8 mouse cellular contexts compared by ENCODE assay signal in the genomic region with DNA sequence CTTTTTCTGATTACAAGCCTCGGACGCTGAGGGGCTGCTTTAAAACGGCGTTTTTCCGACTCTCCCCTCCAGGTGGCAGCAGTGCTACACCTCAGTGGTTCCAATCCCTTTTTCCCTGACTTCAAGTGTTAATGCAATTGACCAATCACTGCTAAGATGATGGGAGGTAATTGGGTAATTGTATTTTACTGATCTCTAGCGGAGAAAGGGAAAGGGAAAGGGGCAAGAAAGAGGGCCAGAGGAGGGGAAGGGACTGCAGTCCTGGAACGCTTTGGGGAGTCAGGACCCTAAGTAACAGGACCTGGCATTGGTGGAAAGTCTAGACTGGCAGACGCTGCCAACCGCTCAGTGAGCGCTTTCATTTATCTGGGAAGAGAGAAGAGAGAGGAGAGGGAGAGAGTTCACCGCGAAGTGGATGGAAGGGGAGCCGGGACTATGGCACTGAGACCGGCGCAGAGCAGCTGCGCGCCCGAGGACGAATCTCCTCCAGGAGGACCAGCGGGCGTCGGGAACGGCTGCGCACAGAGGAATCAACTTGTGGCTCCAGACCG.
DNase-seq lines count a peak whose midpoint lies in the region; ATAC-seq and TF ChIP-seq lines count a peak whose summit lies in the region.

No protein-coding gene starts in this region.

- no peaks in the 10 kb centered on the region for H3K9me3 ChIP-seq in embryonic facial prominence, embryonic 14.5 days (ENCODE audit: control insufficient read depth, low read length)
- H3K9me3 ChIP-seq in heart, embryonic 10.5 days: no peaks in the 10 kb centered on the region
- H3K9me3 ChIP-seq in kidney, embryonic 14.5 days (ENCODE audit: control insufficient read depth, low read length): no peaks in the 10 kb centered on the region
- H3K9me3 ChIP-seq in limb, embryonic 14.5 days (ENCODE audit: control insufficient read depth, low read length): no peaks in the 10 kb centered on the region
- H3K9me3 ChIP-seq in midbrain, embryonic 16.5 days (replicated peaks; ENCODE audit: control insufficient read depth, low read length, poor library complexity, severe bottlenecking): no peaks in the 10 kb centered on the region

- no peak overlapping the region for H3K27ac ChIP-seq in thymus, adult 2 months (ENCODE audit: control insufficient read depth, insufficient read depth, low read length)
- peak overlapping the region; percentile 83 for H3K27ac ChIP-seq in embryonic facial prominence, embryonic 14.5 days (replicated peaks; ENCODE audit: low read depth, low read length)
- H3K27ac ChIP-seq in heart, embryonic 10.5 days: no peak overlapping the region
- peak overlapping the region; percentile 5; the same call in 1 of the 2 replicates for H3K27ac ChIP-seq in kidney, embryonic 14.5 days (ENCODE audit: low read depth, low read length)
- peak overlapping the region; percentile 71; the same call in 1 of the 2 replicates for H3K27ac ChIP-seq in limb, embryonic 14.5 days (replicated peaks; ENCODE audit: low read depth, low read length)
- peak overlapping the region; percentile 88 for H3K27ac ChIP-seq in midbrain, embryonic 16.5 days (ENCODE audit: low read length)

- no peak overlapping the region for H3K4me3 ChIP-seq in thymus, adult 2 months (ENCODE audit: control insufficient read depth, insufficient read depth, low read length)
- H3K4me3 ChIP-seq in embryonic facial prominence, embryonic 14.5 days (ENCODE audit: low read depth, low read length): peak overlapping the region; percentile 50
- H3K4me3 ChIP-seq in heart, embryonic 10.5 days: peak overlapping the region; percentile 64
- peak overlapping the region; percentile 42 for H3K4me3 ChIP-seq in kidney, embryonic 14.5 days (ENCODE audit: low read length)
- peak overlapping the region; percentile 49 for H3K4me3 ChIP-seq in limb, embryonic 14.5 days (replicated peaks; ENCODE audit: low read length)
- H3K4me3 ChIP-seq in midbrain, embryonic 16.5 days (ENCODE audit: low read depth, low read length): peak overlapping the region; percentile 66

- no peaks in the 10 kb centered on the region for H3K36me3 ChIP-seq in thymus, adult 2 months (ENCODE audit: control insufficient read depth, insufficient read depth, low read length)
- no peaks in the 10 kb centered on the region for H3K36me3 ChIP-seq in embryonic facial prominence, embryonic 14.5 days (ENCODE audit: control insufficient read depth, insufficient read depth, low read length)
- H3K36me3 ChIP-seq in heart, embryonic 10.5 days: no peaks in the 10 kb centered on the region
- H3K36me3 ChIP-seq in kidney, embryonic 14.5 days (ENCODE audit: control insufficient read depth, insufficient read depth, low read length): no peaks in the 10 kb centered on the region
- H3K36me3 ChIP-seq in limb, embryonic 14.5 days (ENCODE audit: control insufficient read depth, insufficient read depth, low read length): no peaks in the 10 kb centered on the region
- H3K36me3 ChIP-seq in midbrain, embryonic 16.5 days (ENCODE audit: control insufficient read depth, insufficient read depth, low read length): no peaks in the 10 kb centered on the region

- H3K9ac ChIP-seq in embryonic facial prominence, embryonic 14.5 days (ENCODE audit: low read depth, low read length): peak overlapping the region; percentile 58
- peak overlapping the region; percentile 45; the same call in 1 of the 2 replicates for H3K9ac ChIP-seq in kidney, embryonic 14.5 days (ENCODE audit: low read depth, low read length)
- peak overlapping the region; percentile 57 for H3K9ac ChIP-seq in limb, embryonic 14.5 days (ENCODE audit: low read depth, low read length, severe bottlenecking)
- H3K9ac ChIP-seq in midbrain, embryonic 16.5 days (ENCODE audit: low read depth, low read length): peak overlapping the region; percentile 77

- TF ChIP-seq CTCF in thymus, adult 2 months (IDR thresholded peaks at IDR 0.05; ENCODE audit: borderline replicate concordance, control insufficient read depth, extremely low read depth, insufficient read depth, low read length, poor library complexity): no peak

- H3K4me1 ChIP-seq in thymus, adult 2 months (replicated peaks; ENCODE audit: control insufficient read depth, insufficient read depth, low read length): no peaks in the 10 kb centered on the region
- H3K4me1 ChIP-seq in embryonic facial prominence, embryonic 14.5 days (ENCODE audit: control insufficient read depth, insufficient read depth, low read length): peaks cover 2% of the 10 kb centered on the region; the same call in 1 of the 2 replicates
- no peaks in the 10 kb centered on the region for H3K4me1 ChIP-seq in heart, embryonic 10.5 days
- no peaks in the 10 kb centered on the region for H3K4me1 ChIP-seq in kidney, embryonic 14.5 days (ENCODE audit: control insufficient read depth, insufficient read depth, low read length)
- no peaks in the 10 kb centered on the region for H3K4me1 ChIP-seq in limb, embryonic 14.5 days (ENCODE audit: control insufficient read depth, insufficient read depth, low read length)
- peaks cover 8% of the 10 kb centered on the region for H3K4me1 ChIP-seq in midbrain, embryonic 16.5 days (ENCODE audit: control insufficient read depth, insufficient read depth, low read length)

- peak; percentile 92 for ATAC-seq in embryonic facial prominence, embryonic 14.5 days (ENCODE audit: low read depth)
- ATAC-seq in kidney, embryonic 14.5 days (ENCODE audit: low FRiP score, low TSS enrichment): peak; percentile 92
- ATAC-seq in limb, embryonic 14.5 days (ENCODE audit: low FRiP score, low read depth): peak; percentile 84
- ATAC-seq in midbrain, embryonic 16.5 days: peak; percentile 92

- 3% methylated on average over 25 of the region's 25 CpGs for WGBS in thymus, adult 2 months
- WGBS in embryonic facial prominence, embryonic 14.5 days: 1% methylated on average over 15 of the region's 25 CpGs
- WGBS in heart, embryonic 10.5 days: under 1% methylated on average over 25 of the region's 25 CpGs
- WGBS in kidney, embryonic 14.5 days: under 1% methylated on average over 25 of the region's 25 CpGs
- WGBS in limb, embryonic 14.5 days: 0% methylated on average over 25 of the region's 25 CpGs
- 0% methylated on average over 25 of the region's 25 CpGs for WGBS in midbrain, embryonic 16.5 days

- TF ChIP-seq POLR2A in thymus, adult 2 months (IDR thresholded peaks at IDR 0.05; ENCODE audit: control insufficient read depth, extremely low read depth, insufficient read depth, low read length, poor library complexity): no peak
- TF ChIP-seq POLR2A in limb, embryonic 14.5 days (IDR thresholded peaks at IDR 0.05; ENCODE audit: borderline replicate concordance, extremely low read depth, insufficient read depth, insufficient read length): no peak

- H3K4me2 ChIP-seq in embryonic facial prominence, embryonic 14.5 days (ENCODE audit: low read depth, low read length): peak overlapping the region; percentile 86
- H3K4me2 ChIP-seq in kidney, embryonic 14.5 days (replicated peaks; ENCODE audit: low read depth, low read length): peak overlapping the region; percentile 87
- H3K4me2 ChIP-seq in limb, embryonic 14.5 days (replicated peaks; ENCODE audit: low read depth, low read length, severe bottlenecking): peak overlapping the region; percentile 86
- peak overlapping the region; percentile 69 for H3K4me2 ChIP-seq in midbrain, embryonic 16.5 days (ENCODE audit: low read length)

- DNase-seq in thymus, adult 2 months: peak; percentile 7
- no peak for DNase-seq in thymus, adult 18-20 months
- DNase-seq in embryonic facial prominence, embryonic 14.5 days (ENCODE audit: low spot score): peak; percentile 92
- DNase-seq in heart, embryonic 10.5 days (ENCODE audit: low spot score): peak; percentile 81
- DNase-seq in limb, embryonic 14.5 days (ENCODE audit: low spot score): peak; percentile 93
- DNase-seq in telencephalon, adult 2 months (ENCODE audit: low read depth, low spot score): peak; percentile 92

- no peaks in the 10 kb centered on the region for H3K27me3 ChIP-seq in thymus, adult 2 months (ENCODE audit: control insufficient read depth, insufficient read depth, low read length)
- peaks cover 13% of the 10 kb centered on the region for H3K27me3 ChIP-seq in embryonic facial prominence, embryonic 14.5 days (replicated peaks; ENCODE audit: control insufficient read depth, insufficient read depth, low read length)
- peaks cover 10% of the 10 kb centered on the region; the same call in 1 of the 2 replicates for H3K27me3 ChIP-seq in heart, embryonic 10.5 days (ENCODE audit: insufficient read depth, poor library complexity, severe bottlenecking)
- H3K27me3 ChIP-seq in kidney, embryonic 14.5 days (ENCODE audit: control insufficient read depth, insufficient read depth, low read length): no peaks in the 10 kb centered on the region; the same call in 1 of the 2 replicates
- H3K27me3 ChIP-seq in limb, embryonic 14.5 days (ENCODE audit: control insufficient read depth, insufficient read depth, low read length): 0 out of 2 replicates have a peak, but pooled peaks cover 5% of the 10 kb centered on the region
- no peaks in the 10 kb centered on the region for H3K27me3 ChIP-seq in midbrain, embryonic 16.5 days (ENCODE audit: control insufficient read depth, insufficient read depth, low read depth, low read length)

Comparison
In these comparisons a context has a peak if more than half of its experiments do, and no peak if none do; other contexts are left out.
1. DNase-seq: peak in thymus, adult 2 months (single experiment), embryonic facial prominence, embryonic 14.5 days (single experiment), heart, embryonic 10.5 days (single experiment), limb, embryonic 14.5 days (single experiment) and telencephalon, adult 2 months (single experiment); none in thymus, adult 18-20 months (0 of 2).
2. H3K27ac ChIP-seq: peak in embryonic facial prominence, embryonic 14.5 days (single experiment), kidney, embryonic 14.5 days (single experiment), limb, embryonic 14.5 days (single experiment) and midbrain, embryonic 16.5 days (single experiment); none in thymus, adult 2 months (single experiment) and heart, embryonic 10.5 days (single experiment).
3. Peak in every context shown above with its lines, with median percentiles within 50 percentile points of each other: ATAC-seq, H3K4me2 ChIP-seq and H3K9ac ChIP-seq.